Mouse (Mus musculus) hindbrain, embryonic 13.5 days (tissue): ENCODE results near the gene Tmtc2. TPM values are rescaled to one million over a fixed set of nuclear protein-coding genes. Genes with fewer than 3 reads are reported as not detected.

Experiments used
- ATAC-seq: fragments of 200-750 bp; cut with Nextera tagmentation; 2 replicates; pipeline ENCODE4 v1.8.0; 2017; ENCODE audit warnings: moderate TSS enrichment; ENCODE audit not compliant: low FRiP score
- H3K27ac ChIP-seq: fragments of 300-500 bp; sonication (generic); 2 replicates; pipeline ENCODE4 v1.5.1; 2015; ENCODE audit warnings: inconsistent platforms, mild to moderate bottlenecking, moderate library complexity
- H3K27me3 ChIP-seq: fragments of 300-500 bp; sonication (generic); 2 replicates; pipeline ENCODE4 v1.6.1; 2015; ENCODE audit warnings: mild to moderate bottlenecking, inconsistent platforms
- H3K36me3 ChIP-seq: fragments of 300-500 bp; sonication (generic); 2 replicates; pipeline ENCODE4 v1.6.1; 2015; ENCODE audit warnings: mild to moderate bottlenecking, inconsistent platforms
- H3K4me1 ChIP-seq: fragments of 300-500 bp; sonication (generic); replicated peaks from 2 replicates; pipeline ENCODE4 v1.6.1; 2015; ENCODE audit warnings: inconsistent platforms
- H3K4me2 ChIP-seq: fragments of 300-500 bp; sonication (generic); 2 replicates; pipeline ENCODE4 v1.6.1; 2015; ENCODE audit warnings: inconsistent platforms, mild to moderate bottlenecking, moderate library complexity
- H3K4me3 ChIP-seq: fragments of 300-500 bp; sonication (generic); 2 replicates; pipeline ENCODE4 v1.5.1; 2015; ENCODE audit warnings: mild to moderate bottlenecking, inconsistent platforms
- H3K9ac ChIP-seq: fragments of 300-500 bp; sonication (generic); 2 replicates; pipeline ENCODE4 v1.6.1; 2015; ENCODE audit warnings: mild to moderate bottlenecking, inconsistent platforms
- H3K9me3 ChIP-seq: fragments of 300-500 bp; sonication (generic); 2 replicates; pipeline ENCODE4 v1.6.1; 2016; ENCODE audit warnings: inconsistent platforms
- WGBS: fragments of 180-500 bp; shearing (Covaris S2); methylation state at CpG from one replicate; pipeline ENCODE4 v1.1.7; 2015; 5-methylcytosine and 5-hydroxymethylcytosine counted together
- polyA plus RNA-seq: library from polyadenylated mRNA; unstranded; fragments of >200 nt; fragmentation: Nextera tagmentation; extraction: Ambion mirVana; gene quantifications from 2 replicates; pipeline ENCODE4 v1.2.1, GENCODE M21; 2015

The Tmtc2 gene
- polyA plus RNA-seq, 1 experiment from 2014 or later = 11.9 TPM

DNA sequence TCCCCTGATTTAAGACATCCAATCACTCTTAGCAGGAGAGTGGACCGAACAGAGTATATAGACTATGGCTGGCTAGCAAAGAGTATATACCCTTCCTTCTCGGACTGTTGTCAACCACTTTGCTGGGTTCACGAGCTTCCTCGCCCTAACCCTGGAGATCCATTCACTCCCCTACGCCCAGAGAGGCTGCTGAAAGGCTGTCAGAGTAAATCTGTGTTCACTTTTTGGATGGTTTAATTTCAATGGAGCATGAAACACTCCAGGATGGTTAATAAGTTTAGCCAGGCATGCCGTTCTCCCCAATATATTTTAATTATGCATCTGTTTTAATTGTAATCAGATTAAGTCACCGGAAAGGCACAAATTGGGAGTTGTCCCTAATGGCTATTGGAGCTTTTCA, 1.9 kb downstream of the Tmtc2 start:
- no peaks in the 10 kb centered on the region for H3K27me3 ChIP-seq
- peak overlapping the region; percentile 77 for H3K4me3 ChIP-seq
- peak overlapping the region; percentile 80 for H3K4me2 ChIP-seq
- no peaks in the 10 kb centered on the region for H3K9me3 ChIP-seq
- WGBS = 28% methylated on average over 7 of the region's 7 CpGs
- H3K4me1 ChIP-seq = peaks cover 47% of the 10 kb centered on the region
- H3K36me3 ChIP-seq = no peaks in the 10 kb centered on the region
- peak overlapping the region; percentile 86 for H3K9ac ChIP-seq
- no peak overlapping the region for H3K27ac ChIP-seq
- ATAC-seq = no peak

DNA sequence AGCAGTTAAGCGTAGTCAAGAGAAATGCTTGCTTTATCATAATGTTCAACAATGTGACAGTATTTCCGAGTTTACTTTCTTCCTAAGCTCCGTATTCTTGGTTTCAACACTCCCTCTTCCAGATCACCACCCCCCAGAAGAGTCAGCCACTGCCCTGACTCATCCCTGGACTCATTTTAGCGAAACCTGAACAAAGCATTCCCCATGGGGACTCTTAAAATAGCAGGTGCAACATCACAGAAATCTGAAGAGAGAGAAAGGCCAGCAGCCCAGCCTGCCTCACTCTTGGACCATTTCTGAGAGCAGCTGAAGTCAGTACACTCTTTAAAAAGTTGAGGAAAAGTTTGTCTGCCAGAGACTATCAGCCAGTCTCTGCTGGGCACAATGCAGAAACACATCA, 2.4 kb downstream of the Tmtc2 start:
- ATAC-seq = no peak
- no peaks in the 10 kb centered on the region for H3K27me3 ChIP-seq
- peak overlapping the region; percentile 80 for H3K4me2 ChIP-seq
- H3K9ac ChIP-seq = peak overlapping the region; percentile 86
- no peaks in the 10 kb centered on the region; the same call in 1 of the 2 replicates for H3K36me3 ChIP-seq
- H3K4me1 ChIP-seq = peaks cover 42% of the 10 kb centered on the region
- peak overlapping the region; percentile 77 for H3K4me3 ChIP-seq
- WGBS = 58% methylated on average over 4 of the region's 4 CpGs
- H3K27ac ChIP-seq = no peak overlapping the region
- no peaks in the 10 kb centered on the region for H3K9me3 ChIP-seq

DNA sequence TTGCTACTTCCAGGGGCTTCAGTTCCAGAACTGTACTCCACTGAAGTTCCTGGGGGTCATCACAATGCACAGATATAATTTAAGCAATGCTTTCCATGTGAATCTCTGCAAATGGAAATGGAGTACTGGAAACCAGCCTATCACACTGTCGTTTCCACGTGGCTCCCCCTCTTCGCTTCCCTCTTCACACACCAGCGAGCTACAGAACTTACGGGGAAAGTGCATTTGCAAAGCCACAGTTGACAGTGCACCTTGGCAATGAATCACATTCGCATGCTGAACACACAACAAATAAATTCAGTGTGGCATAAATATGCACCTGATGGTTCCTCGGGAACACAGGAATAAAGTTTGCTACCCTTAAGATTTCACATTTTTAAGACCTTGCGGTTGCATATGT, 3.2 kb downstream of the Tmtc2 start:
- Histone ChIP-seq H3K27me3 (no peaks in the 10 kb centered on the region), H3K36me3 (no peaks in the 10 kb centered on the region; the same call in 1 of the 2 replicates), H3K4me3 (peak overlapping the region; percentile 21), H3K4me2 (peak overlapping the region; percentile 80), H3K27ac (no peak overlapping the region), H3K9me3 (no peaks in the 10 kb centered on the region), H3K4me1 (peaks cover 39% of the 10 kb centered on the region), H3K9ac (no peak overlapping the region)
- ATAC-seq = no peak
- WGBS = 67% methylated on average over 8 of the region's 8 CpGs

DNA sequence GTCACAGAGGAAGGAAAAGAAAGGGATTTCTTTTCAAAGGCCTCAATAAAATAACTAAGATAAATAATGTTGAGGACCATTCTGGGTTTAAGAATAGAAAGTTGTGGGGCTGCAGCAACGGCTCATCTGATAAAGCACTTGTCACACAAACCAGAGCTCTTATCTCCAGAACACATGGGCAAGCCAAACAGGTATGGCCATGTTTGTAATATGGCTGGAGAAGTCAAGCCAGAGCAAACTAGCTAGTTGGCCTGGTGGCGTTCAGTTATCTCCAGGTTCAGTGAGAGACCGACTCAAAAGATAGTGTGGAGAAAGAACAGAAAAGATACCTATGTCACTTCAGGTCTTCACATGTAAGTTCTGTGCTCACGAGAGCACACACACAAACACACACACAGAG, 4.7 kb downstream of the Tmtc2 start:
- H3K4me3 ChIP-seq = no peak overlapping the region
- peak overlapping the region; percentile 80; the same call in 1 of the 2 replicates for H3K4me2 ChIP-seq
- H3K9me3 ChIP-seq = no peaks in the 10 kb centered on the region
- WGBS = 88% methylated on average over 4 of the region's 4 CpGs
- H3K9ac ChIP-seq = no peak overlapping the region
- no peak for ATAC-seq
- no peak overlapping the region for H3K27ac ChIP-seq
- no peaks in the 10 kb centered on the region; the same call in 1 of the 2 replicates for H3K36me3 ChIP-seq
- peaks cover 36% of the 10 kb centered on the region for H3K4me1 ChIP-seq
- no peaks in the 10 kb centered on the region for H3K27me3 ChIP-seq

DNA sequence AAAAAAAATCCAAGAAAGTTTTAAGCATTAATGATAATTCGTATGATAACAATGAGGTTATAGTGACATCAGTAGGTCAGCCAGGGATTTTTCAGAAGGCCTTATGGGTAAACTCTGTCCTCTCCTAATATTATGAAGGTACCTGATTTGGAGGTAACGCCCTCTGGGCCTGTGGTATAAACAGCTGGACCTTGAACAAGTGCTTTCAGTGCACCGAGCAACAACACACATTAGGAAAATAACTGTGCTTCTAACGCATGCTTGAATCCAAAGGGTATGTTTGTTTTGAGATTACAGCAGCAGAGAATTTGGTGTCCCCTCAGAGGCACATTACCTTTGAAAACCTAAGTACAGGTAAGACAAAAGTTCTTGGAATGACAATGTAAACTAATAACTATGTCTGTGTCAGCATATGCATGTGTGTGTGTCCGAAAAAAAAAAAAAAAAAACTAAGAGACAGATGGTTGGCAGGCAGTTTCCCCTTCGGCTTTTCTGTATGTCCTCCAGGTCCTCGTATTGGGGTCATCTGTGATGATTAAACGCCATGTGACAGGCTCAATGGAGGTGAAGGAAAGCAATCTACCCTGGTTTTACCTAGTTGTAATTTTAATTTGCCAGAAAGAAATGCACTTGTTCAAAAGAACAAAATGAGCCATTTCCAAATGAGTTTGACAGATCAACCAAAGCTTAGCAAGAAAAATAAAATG, 6.3 kb downstream of the Tmtc2 start:
- Histone ChIP-seq H3K4me1 (peaks cover 43% of the 10 kb centered on the region), H3K27me3 (no peaks in the 10 kb centered on the region), H3K27ac (no peak overlapping the region), H3K9me3 (no peaks in the 10 kb centered on the region), H3K9ac (no peak overlapping the region), H3K36me3 (no peaks in the 10 kb centered on the region; the same call in 1 of the 2 replicates), H3K4me2 (no peak overlapping the region), H3K4me3 (no peak overlapping the region)
- ATAC-seq = no peak
- 71% methylated on average over 8 of the region's 8 CpGs for WGBS

DNA sequence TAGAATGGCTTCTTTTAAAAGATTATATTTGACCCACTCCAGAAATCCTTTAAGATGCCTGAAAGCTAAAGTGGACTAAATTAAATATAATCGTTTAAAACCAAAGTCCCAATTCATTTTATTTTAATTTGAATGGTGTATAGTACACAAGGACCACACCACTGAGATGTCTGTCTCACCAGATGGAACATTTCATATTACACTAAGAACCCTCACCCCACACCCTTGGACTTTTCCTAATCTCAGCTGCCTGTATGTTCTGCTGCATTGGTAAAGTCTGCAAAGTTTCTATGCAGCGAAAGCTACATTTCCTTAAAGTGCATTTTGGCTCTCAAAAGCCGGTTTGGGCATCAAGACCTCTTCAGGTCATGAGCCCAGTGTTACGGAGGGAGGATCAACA, 12.7 kb downstream of the Tmtc2 start:
- Histone ChIP-seq H3K4me1 (peaks cover 18% of the 10 kb centered on the region), H3K9ac (no peak overlapping the region), H3K27me3 (no peaks in the 10 kb centered on the region), H3K36me3 (no peaks in the 10 kb centered on the region), H3K4me2 (no peak overlapping the region), H3K27ac (no peak overlapping the region), H3K9me3 (no peaks in the 10 kb centered on the region), H3K4me3 (no peak overlapping the region)
- 95% methylated on average over 4 of the region's 4 CpGs for WGBS
- ATAC-seq = no peak

DNA sequence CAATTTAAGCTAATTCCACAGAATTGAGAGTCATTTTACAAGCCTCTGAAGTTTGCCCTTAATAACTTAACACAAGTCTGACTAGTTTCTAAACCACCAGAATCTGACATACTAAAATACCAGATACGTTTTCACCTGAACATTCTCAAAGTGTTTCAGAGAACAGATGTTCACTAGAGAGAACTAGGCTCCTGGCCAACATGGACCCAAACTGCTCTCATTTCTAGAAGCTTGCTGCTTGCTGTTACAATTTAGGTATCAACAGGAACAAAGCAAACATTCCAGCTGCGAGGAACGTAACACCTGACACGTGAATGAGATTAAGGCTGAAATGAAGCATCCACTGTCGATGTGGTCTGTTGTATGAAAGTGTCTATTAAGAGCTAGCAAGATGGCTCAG, 16.7 kb downstream of the Tmtc2 start:
- no peaks in the 10 kb centered on the region for H3K9me3 ChIP-seq
- no peak overlapping the region for H3K4me3 ChIP-seq
- no peak overlapping the region for H3K9ac ChIP-seq
- no peaks in the 10 kb centered on the region for H3K27me3 ChIP-seq
- no peak for ATAC-seq
- no peak overlapping the region for H3K27ac ChIP-seq
- no peak overlapping the region for H3K4me2 ChIP-seq
- no peaks in the 10 kb centered on the region for H3K36me3 ChIP-seq
- H3K4me1 ChIP-seq = peaks cover 11% of the 10 kb centered on the region; the same call in 1 of the 2 replicates
- WGBS = 79% methylated on average over 5 of the region's 5 CpGs

DNA sequence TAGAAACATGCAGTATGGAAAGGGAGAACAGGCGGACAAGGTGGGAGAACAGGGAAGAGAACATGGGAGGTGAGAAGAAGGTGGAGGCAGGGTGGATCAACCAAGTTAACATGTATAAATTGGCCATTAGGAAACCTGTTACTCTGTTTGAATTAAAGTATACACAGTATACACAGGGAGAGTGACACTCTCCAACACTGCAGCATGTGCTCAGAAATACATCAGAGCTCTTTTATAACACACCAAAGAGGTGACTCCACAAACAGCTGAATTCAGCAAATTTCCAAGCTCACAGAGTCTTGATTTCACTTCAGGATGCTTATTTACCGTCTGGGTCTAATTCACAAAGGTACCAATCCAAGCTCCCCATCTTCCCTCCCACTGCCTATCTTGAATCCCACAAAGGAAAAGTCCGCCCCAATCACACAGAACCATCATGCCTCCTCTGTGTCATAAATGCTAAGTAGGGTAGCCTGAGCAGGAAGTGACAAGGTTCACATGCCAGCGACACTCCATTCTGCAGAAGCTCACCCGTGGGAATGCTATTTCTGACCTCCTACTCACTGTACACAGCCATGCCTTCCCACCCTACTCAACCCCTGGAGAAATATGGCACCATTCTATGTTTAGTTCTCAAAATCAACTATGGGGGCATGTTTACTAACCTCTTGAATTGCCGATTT, 17.2 kb downstream of the Tmtc2 start:
- no peak for ATAC-seq
- no peaks in the 10 kb centered on the region for H3K36me3 ChIP-seq
- no peak overlapping the region for H3K4me3 ChIP-seq
- peaks cover 11% of the 10 kb centered on the region; the same call in 1 of the 2 replicates for H3K4me1 ChIP-seq
- 86% methylated on average over 6 of the region's 6 CpGs for WGBS
- no peaks in the 10 kb centered on the region for H3K9me3 ChIP-seq
- H3K27me3 ChIP-seq = no peaks in the 10 kb centered on the region
- no peak overlapping the region for H3K27ac ChIP-seq
- no peak overlapping the region for H3K4me2 ChIP-seq
- no peak overlapping the region for H3K9ac ChIP-seq

DNA sequence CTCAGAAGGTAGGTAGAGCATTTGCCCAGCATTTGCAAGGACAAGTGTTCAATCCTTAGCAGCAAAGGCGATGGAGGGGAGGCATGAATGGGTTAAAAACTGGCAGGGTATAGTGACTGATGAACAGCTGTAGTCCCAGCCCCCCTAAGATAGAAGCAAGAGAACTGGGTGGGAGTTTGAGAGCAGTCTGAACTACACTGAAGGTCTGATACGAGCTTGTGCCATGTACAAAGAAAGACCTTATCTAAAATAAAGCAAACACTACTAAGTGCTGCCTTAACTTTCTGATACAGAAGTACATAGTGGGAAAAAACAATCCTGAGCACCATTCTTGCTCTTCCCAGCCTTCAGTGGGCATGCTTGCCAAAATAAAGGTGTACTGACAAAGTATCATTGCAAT, 20.1 kb downstream of the Tmtc2 start:
- H3K27me3 ChIP-seq = no peaks in the 10 kb centered on the region
- no peaks in the 10 kb centered on the region for H3K9me3 ChIP-seq
- peaks cover 11% of the 10 kb centered on the region; the same call in 1 of the 2 replicates for H3K4me1 ChIP-seq
- no peak overlapping the region for H3K4me2 ChIP-seq
- H3K27ac ChIP-seq = no peak overlapping the region
- H3K36me3 ChIP-seq = no peaks in the 10 kb centered on the region
- H3K9ac ChIP-seq = no peak overlapping the region
- H3K4me3 ChIP-seq = no peak overlapping the region
- no peak for ATAC-seq
- 76% methylated on average over 2 of the region's 2 CpGs for WGBS

DNA sequence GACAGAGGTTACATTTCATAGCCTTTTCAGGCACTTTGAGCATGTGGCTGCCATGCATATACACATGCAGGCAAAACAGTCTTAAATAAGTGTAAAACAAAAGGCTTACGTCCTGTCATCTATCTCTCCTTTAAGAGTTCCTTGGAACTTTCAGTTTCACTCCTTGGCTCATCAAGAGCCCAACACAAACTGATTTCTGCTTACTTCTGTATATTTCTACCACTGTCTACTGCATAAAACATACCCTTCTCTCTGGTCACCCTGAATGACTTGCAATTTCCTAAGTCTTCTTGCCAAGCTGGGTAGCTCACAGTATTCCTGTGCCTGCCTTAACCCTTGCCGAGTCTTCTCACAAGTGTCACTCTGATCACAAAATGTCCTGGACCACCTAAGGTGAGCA, 26.2 kb downstream of the Tmtc2 start:
- WGBS = 90% methylated on average over 2 of the region's 2 CpGs
- no peak overlapping the region for H3K4me3 ChIP-seq
- no peaks in the 10 kb centered on the region for H3K36me3 ChIP-seq
- H3K4me2 ChIP-seq = no peak overlapping the region
- H3K4me1 ChIP-seq = no peaks in the 10 kb centered on the region
- ATAC-seq = no peak
- no peak overlapping the region for H3K27ac ChIP-seq
- no peaks in the 10 kb centered on the region for H3K9me3 ChIP-seq
- H3K9ac ChIP-seq = no peak overlapping the region
- H3K27me3 ChIP-seq = no peaks in the 10 kb centered on the region

DNA sequence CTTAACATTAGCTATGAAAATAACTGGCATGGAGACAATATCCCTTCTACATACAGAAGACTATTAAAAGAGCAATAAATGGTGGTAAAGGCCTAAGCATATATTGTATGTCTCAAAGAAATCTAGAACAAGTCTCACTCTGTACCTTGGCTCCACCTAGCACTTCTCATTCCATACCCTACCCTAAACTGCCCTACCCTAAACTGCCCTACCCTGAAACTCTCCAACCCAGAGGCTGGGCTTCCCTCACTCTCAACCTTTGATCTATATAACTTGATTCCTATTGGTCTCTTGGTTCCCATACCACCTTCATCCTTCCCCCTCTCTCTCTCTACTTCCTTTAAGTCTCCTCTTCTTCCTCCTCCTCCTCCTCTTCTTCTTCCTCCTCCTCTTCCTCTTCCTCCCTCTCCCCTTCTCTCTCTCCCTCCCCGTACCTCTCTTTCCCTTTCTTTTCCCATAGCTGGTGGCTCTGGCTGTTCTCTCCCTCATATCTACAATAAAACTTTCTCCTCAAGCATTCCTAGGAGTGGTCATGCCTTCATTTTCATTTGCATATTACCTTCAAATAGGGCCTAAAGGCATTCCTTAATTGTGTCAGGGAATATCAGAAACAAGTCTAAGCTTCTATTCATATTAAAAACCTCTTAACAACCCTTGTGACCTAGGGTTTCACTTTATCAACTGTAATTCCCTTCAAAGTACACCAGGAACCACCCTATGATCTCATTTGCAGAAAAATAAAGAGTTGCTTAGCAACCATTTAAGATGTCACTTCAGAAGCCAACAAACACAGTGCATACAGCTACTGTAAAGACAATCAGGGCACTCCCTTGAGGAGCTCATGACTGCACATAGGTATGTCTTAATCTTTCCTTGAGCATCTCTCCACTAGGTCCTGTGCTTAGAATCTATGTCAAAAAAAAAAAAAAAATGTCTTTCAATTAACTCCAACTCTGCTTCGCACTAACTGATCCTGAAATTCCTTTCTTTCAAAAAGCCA, 29.9 kb downstream of the Tmtc2 start:
- Histone ChIP-seq H3K4me3 (no peak overlapping the region), H3K27me3 (no peaks in the 10 kb centered on the region), H3K4me2 (no peak overlapping the region), H3K9me3 (no peaks in the 10 kb centered on the region), H3K36me3 (no peaks in the 10 kb centered on the region), H3K9ac (no peak overlapping the region), H3K27ac (no peak overlapping the region), H3K4me1 (no peaks in the 10 kb centered on the region)
- ATAC-seq = no peak
- 91% methylated on average over 2 of the region's 2 CpGs for WGBS

DNA sequence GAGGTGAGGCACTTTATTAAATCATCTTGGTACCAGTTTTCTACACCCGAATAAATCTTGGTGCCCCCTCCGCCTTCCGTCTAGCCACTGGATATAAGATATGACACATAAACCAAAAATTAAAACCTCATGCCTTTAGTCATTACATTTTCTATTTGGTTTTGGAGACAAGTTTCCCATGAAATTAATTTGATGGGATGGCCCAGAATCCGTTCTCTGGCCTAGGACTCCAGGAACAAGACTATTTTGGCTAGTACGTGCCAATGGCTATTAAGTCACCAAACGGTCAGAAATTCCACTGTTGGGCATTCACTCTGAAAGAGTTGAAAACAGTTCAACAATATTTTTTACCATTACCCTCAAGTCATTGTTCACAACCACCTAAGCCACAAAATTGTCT, 32.2 kb downstream of the Tmtc2 start:
- Histone ChIP-seq H3K27ac (no peak overlapping the region), H3K4me1 (no peaks in the 10 kb centered on the region), H3K27me3 (no peaks in the 10 kb centered on the region), H3K36me3 (no peaks in the 10 kb centered on the region), H3K4me3 (no peak overlapping the region), H3K9me3 (no peaks in the 10 kb centered on the region), H3K4me2 (no peak overlapping the region), H3K9ac (no peak overlapping the region)
- WGBS = 93% methylated on average over 6 of the region's 6 CpGs
- no peak for ATAC-seq
